Mouse (Mus musculus) forelimb bud, embryonic 11.5 days (tissue): ENCODE results near the gene Homer2.

ENCODE experiments used
- DNase-seq: peaks from one replicate; pipeline ENCODE4 v3.0.0-alpha.2; 2012; ENCODE audit warnings: low read depth, low spot score

The Homer2 gene

DNA sequence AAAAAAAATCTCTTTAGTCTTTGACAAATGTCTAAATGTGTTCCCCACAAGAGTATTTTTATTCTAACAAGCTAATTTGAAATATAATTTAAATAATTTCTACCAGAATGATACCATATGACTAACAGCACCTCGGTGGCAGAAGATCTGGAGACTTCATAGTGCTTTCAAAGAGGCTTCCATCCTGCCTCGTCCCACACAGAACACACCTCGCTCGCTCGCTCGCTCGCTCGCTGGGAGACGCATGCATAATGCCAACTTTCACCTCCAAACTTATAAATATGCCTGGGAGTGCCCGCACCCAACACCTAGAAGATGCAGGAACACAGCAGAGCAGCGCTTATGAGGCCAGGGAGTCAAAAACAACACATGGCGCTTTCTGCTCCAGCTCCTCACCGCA is 9.0 kb downstream of the Homer2 start:
- no peak for DNase-seq

DNA sequence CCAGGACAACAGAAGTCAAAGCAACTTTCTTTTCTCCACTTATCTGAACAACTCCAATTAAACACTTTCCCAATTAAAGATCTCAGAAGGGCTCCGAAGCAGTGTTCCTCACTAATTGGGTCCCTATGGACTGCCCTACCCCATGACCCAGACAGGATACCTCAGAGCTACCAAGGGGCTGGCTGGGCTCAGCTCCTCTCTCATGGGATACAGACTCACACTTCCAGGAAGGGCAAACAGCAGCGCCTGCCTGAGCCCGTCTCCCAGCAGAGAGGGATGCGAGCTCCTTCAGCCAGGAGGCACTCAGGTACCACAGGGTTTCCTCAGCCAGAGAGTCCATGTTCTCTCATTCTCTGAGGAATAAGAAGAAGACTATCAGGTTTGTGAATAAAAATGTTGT is 9.4 kb downstream of the Homer2 start:
- DNase-seq: no peak

DNA sequence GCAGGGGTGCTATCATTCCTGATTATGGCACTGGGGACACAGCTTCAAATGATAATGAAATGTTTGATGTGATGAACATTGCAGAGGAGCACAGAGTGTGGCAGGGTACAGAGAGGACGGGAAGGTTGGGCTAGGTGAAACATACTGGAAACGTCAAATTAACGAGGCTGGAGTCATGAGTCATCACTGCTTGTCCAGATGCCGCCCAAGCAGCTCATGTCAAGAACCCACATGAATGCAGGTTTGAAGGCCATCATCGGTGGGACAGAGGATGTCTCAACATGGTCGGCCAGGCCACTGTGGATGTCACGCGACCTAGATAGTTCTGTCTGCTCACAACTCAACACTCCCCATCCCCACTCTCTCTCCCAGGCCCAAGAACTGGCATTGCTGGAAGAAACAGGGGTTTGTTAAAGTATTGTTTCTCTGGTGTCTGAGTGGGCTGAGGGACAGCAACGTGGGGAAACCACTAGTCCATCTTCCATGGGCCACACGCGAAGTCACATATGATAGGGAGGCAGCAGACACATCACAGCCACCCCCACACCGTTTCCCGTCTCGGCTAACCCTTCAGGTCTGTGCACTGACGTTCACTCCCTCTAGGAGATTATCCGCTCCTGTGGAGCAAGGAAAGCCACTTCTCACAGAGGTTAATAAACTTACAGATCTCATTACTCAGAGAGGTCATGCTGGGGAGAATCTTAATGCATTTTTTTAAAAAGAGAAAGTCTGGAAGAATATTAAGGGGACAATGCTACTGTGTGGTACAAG is 11.4 kb downstream of the Homer2 start:
- DNase-seq: no peak

DNA sequence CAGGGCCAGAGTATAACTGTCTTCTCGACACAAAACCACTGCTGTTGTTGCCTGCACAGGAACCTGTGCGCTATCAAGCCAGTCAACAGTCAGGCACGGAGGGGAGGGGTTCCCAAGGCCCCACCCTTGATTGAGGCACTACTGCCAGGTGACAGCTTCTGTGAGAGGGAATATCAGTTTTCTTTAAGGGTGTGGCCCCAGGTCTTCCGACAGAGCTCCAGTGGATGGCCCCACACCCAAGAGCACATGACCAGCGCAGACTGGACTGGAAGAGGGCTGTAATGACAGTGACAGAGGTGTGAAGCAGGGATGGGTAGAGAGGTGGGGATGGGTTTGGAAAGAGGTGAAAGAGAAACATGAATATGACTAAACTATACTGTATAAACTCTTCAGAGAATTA is 16.3 kb downstream of the Homer2 start:
- DNase-seq: no peak

DNA sequence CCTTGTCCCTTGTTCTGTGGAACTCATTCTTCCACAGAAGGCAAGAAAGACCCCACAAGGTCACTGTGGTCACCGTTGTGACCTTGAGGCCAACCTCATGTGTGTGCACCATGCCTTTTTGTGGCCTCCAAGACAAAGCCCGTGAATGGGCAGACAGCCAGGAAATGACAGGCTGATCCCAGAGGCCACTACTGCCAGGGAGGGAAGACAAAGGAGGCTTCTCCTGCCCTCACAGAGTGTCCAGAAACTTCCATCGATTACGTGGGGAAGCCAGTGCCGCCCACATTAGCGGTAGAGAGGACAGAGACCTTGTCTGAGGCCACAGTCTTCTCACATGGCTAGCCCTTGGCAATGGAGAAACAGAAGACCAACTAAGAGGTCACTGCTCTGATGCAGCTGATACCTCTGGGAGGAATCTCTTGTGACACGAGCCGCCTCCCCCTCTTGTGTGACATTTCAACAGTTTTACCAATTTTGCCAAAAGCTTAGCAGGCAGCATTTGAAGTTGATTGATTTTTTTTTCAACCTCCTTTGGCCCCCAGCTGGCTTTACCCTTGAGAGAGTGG is 18.1 kb downstream of the Homer2 start:
- DNase-seq: no peak

DNA sequence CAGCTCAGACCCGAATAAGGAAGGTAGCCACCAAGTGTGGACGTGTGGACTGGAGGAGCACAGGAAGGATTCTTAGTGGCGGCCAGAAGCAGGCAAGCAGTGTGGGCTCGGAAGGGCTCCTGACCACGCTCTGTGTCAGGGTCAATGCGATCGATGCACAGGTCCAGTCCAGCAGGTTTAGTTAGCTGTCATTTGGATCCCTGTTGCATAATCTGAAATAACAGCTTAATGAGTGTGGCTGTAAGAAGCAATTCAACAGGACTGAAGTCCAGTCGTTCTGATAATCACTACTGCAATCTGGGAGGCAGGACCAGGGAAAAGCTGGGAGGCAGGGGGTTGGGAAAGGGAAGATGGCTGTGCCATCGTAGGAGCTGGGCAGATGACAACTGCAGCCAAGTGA is 18.9 kb downstream of the Homer2 start:
- no peak for DNase-seq

DNA sequence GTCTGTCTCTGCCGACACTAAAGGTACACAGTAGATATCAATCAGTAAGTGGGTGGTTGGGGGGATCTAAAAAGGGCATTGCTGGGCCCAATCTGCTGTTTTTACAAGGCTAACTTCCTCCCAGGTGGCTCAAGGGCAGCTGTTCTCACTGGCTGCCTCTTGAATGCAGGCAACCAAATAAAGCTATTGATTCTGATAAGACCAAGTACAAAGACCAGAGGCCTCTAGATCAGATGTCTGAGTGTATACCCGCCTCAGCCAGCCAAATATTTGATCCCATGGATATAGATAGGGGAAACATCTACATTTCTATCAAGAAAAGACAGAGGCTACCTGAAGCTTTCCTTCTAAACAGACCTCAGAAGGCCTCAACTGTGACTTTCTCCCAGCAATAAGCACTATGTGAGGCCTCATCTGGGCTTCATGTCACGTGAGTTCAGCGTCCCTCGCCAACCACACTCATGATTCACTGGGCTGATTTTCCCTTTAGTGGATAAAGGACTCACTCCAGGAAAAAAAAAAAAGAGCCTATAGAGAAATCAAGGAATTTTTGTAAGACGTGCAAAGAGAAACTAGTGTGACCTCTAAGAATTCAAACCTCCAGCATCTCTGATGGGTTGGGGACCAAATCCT is 19.5 kb downstream of the Homer2 start:
- no peak for DNase-seq

DNA sequence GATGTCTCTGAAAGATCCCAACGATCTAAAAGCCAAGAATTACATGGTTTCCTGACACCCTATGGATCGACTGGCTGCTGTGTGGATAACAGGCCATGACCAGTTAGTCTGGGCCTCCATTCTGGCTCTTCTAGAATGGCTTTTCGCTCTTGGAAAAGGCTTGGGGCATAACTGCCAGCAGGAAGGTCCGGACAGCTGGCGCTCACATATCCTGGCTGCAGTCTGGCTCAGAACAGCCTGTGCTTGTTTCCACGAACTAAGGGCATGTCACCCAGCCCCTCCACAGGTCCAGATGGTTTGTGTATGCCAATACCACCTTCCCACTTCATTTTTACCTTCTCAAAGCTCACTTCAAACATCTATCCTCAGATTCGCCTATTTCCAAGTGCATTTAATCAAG is 22.0 kb downstream of the Homer2 start:
- DNase-seq: no peak

DNA sequence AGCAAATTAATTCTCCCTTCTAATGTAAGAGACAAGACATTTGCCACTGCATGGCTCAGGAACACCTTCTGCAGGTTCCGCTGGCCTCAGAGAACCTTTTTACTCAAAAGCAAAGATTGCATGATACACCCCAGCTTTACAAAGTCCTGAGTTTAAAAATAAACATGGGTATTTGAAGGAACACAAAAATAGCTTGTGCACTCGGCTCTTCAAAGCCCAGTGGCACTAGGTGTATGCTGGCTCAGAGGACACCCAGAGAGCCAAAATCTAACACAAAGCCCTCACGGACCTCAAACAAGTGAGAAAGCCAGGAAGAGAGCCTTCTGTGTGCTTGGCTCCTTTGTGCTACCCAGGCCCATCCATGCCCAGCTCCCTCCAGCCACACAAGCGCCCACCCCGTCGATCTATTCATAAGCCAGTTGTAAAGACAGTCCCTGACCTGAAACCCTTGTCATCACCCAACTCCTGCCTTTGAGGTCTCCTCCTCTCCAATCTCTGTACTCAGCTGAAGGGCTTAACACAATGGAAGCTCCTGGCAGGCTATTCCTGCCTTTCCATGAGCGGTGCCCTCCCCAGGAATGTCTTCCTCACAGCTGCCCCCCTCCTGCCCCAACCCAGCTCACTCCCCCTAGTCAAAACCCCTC is 23.4 kb downstream of the Homer2 start:
- no peak for DNase-seq

DNA sequence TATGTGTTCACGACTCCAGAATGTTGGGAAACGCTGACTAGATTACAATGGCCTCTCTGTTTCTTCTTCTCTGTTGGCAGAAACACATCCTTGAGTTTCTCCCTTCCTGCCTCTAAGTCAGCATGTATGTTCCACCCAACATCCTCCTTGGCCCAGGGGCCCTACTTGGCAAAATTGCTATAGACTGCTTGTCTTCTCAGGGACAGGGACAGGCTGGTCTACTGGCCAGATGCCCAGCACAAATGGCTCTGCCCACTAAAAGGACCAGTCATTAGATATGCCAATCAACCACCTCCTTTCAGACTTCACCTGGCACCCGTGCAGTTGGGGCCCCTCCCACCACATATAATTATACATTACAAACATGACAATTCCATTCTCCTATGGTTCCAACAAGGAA is 25.9 kb downstream of the Homer2 start:
- DNase-seq: no peak

DNA sequence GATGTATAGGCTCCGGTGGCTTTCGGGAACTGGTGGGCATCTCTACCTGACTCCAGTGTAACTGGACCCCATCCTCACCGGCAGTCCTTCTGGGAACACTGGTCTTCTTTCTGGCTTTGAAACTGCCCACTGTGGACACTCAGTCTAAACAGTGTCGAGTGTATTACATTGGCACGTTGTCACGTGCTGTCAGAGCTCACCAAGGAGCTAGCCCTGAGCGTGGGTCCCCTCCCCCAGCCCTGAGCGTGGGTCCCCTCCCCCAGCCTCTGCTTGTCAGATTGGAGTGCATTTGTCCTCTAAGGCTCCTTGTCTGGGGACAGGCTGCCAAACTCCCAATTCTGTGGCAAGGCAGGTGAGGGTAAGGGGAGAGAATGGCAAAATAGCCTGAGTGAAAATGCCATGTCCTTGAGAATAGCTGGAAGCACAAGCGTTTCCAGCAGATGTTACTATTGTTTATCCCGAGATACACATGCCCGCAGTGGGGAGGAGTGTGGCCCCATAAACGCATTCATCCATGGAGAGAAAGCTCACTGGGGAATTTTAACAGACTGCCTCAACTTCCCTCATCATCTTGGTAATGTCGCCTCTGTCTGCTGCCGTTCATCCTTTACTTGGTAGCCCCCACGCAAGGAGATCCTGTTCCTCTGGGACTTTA is 33.8 kb downstream of the Homer2 start:
- no peak for DNase-seq

DNA sequence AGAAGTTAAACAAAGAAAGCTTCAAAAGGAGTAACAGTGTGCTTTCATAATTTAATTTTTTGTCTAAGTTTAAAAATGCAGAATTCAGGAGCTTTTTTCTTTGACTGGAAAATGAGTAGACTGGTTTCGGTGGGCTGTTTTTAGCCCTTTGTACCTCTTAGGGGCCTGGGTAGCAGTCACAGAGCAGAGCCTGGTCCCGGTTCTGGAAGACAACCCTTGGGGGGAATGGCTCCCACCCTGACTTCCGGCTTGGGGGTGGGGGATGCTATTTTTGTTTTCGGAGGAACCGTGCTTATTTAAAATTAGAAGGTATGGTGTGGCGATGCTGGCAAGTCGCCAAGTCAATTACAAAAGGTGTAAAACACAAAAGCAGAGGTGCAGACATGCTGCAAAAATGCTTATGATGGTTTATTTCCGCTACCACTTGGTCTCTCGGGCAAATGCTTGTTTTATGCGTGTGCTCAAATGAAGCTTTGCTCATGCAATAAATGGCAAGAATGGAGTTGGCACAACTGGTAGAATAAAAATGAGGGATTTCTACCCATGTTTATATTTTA is 34.5 kb downstream of the Homer2 start:
- DNase-seq: no peak

DNA sequence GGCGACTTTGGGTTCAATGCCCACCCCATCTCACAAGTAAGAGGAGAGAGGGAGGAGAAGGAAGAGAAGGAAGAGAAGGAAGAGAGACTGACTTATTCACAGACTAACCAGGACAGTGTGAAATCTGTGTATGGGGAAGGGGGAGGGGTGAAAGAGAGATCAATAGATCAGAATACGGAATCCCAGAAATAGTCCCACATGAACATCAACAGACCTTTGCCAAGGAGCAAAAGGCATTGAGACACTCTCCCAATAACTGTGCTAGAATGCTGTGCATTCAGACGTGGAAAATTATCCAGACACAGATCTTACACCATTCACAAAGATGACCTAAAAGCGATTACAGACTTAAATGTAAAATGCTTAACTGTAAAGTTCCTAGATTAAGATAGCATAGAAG is 40.2 kb downstream of the Homer2 start:
- DNase-seq: no peak

DNA sequence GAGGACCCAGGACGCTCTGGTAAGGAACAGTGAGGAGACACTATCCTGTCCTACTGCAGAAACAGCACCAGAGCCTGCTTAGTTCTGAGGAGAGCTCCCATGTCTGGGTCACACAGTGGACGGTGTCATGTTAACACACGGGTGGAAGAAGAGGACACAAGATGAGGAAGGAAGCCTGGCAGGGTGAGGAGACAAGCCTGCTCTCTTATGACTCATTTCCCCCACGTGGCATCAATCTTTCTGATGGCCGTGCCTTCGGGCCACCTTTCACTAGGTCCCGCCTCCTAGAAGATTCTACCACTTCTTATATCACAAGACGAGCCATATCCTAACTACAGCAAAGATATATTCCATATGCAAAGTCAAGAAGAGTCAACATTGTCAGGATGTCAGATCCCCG is 40.7 kb downstream of the Homer2 start:
- no peak for DNase-seq

DNA sequence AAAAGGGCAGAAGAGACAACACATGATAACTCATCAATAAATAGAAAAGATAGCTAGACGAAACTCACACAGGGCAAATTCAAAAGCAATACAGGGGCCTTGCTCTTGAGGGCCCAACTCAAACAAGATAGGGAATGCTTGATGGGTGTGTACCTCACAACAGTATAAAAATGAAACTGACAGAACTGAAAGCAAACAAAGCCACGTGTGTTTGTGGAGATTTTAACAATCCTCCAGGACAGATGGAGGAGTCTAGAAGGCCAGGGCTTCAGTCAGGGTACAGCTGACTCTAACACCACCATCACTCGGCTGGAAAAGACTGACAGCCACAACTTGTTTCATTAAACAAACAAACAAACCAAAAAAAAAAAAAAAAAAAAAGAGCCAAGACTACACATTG is 44.3 kb downstream of the Homer2 start:
- no peak for DNase-seq

DNA sequence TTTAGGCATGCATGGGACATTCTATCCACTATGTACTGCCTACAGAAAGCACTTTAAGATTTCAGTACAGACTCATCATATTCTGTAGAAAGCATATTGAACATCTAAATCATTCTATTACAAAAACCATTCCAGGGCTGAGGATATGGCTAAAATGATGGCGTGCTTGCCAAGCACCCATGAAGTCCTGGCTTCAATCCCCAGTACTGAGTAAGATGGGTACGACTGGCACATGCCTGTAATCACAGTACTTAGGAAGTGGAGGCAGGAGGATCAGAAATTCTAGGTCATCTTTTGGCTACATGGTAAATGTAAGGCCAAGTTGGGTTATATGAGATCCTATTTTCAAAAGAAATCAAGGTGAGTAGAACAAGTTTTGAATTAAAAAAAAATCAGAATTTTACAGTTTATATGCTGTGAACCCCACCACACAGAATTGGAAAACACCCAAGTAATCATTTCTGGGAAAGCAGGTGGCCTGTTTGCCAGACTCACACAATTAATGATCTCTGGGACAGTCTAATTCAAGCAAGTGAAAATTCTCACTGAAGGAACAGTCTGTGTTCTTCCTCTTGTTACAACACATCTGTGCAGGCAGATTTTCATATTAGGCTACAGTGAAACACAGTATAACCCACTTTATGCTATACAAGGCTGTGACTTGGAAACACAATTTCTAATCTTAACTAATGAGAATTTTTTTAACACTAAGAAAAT is 49.5 kb downstream of the Homer2 start:
- DNase-seq: no peak

DNA sequence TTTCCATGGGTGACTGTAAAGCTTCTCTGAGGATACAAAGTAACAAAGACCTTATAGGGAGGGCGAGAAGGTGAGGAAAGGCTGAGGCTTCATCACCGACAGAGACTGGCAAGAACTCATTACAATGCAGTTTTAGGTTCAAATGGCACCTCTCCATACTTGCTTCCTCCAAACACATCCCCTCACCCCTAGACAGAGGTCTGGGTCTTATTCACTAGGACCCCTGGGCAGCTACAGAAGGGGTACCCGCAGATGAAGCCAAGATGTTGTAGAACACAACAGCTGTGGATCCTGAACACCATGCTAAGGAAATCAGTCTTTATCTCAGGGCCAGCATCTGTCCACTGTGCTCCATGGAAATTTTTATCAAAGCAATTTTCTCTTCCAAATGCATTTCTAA is 50.3 kb downstream of the Homer2 start:
- DNase-seq: no peak

DNA sequence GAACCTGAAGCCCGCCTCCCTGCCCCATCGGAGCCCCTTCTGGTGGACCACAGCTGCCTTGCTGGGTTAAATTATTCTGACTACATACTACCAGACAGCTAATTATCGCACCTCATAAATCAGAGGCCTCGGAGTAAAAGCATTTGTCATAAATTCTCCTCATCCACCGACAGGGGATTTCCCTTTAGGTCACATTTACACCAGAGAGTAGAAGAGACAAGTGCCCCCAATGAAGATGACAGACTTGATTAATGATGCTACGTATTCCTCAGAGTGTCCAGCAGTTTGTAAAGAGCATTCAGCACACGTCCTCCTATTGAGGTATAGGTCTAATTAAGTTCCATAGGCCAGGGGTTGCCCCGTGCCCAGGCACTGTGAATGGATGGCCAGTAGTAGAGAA is 50.7 kb downstream of the Homer2 start:
- DNase-seq: peak; percentile 74

DNA sequence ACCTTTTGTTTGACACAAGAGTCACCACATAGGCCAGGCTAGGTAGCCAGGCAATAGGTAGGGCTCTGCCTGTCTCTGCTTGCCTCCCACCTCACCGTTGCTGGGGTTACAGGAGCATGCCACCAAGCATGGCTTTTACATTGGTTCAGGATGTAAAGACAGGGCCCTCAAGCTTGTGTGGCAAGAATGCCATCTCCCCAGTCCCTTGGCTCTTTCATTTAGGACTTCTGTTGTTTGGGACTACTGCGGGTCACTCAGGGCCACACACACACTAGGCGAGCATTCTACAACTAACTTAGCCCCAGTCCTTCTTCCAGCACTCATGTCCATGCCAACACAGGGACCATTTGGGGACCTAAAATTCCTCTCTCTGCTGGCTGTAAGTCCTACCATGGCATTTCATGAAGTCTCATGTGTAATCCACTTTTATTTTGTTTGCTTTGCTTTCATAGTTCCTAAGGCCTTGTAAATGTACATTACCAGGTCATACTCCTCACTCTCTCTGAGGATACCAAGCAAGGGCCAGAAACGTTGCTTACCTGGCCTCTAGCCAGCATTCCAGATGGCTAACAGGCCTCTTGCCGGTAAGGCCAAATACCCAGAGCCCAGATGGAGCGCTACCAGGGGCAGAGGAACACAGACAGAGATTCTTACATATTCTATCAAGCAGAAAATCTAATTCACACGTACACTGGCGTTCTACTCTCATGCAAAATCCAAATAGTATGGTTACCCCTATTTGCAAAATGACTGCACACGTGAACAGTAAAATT is 52.2 kb downstream of the Homer2 start:
- DNase-seq: no peak

DNA sequence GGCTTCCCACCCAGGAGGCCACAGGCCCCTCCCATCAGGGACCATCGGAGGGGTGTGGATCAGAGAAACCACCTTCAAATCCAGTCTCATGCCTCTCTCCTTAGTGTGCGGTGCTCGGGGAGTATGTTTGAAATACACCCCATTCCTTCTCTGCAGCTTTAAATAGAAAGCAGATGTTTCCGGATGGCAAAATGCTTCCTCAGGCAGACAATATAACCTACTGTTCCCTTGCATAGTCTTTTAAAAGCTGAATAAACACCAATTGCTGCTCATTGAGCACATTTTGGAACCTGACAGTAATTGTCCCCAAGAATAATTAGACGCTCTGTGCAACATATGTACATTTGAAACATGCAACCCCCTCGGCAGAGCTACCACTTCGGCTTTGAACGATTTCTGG is 53.3 kb downstream of the Homer2 start:
- DNase-seq: peak; percentile 76

DNA sequence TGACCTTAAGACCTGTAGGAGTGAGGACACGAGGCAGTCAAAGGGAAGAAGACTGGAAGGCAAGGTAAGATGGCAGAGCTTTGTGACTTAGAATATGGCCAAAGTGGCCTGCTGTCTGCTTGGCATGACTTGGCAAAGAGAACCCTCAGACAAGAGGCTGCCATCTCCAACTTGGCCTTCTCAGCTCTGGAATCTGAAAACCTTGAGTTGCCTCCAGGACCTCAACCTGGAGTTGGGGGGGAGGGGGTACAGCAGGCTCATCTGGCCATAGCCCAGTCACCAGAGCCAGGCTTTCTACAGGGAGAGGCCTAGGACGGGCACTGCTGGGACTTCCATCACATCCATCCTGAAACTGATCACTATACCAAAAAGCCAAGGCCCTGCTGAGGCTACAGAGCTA is 55.0 kb downstream of the Homer2 start:
- DNase-seq: no peak
